ENCODE assay signal across 26 mouse cellular contexts in genomic region chr2:29700898-29701297, GRCm38 (mm10). TPM values are rescaled to one million over a fixed set of nuclear protein-coding genes. Genes with fewer than 3 reads are reported as not detected.
"Had no signal": no experiment of that assay in that cellular context is flagged by ENCODE, and none has a peak within 500 bp of the region (broad histone marks: within the 10 kb centered on the region; RNA-seq: fewer than 3 reads in every experiment).

No protein-coding gene starts in this region.

- H3K9ac ChIP-seq: liver, embryonic 14.5 days; lung, embryonic 14.5 days; midbrain, embryonic 12.5 days; neural tube, embryonic 13.5 days; neural tube, embryonic 15.5 days had no signal

- DNase-seq: lung, adult 18-20 months; lung, embryonic 14.5 days; lung, postnatal 10 days; lung, postnatal 4 days; midbrain, embryonic 14.5 days; retina, postnatal 1 day; right cerebral cortex, postnatal 4 days; spleen, adult 18-20 months; thymus, adult 18-20 months; thymus, postnatal 14 days; thymus, postnatal 36 days had no signal

- ATAC-seq: midbrain, embryonic 16.5 days had no signal

- H3K4me2 ChIP-seq: lung, embryonic 14.5 days; midbrain, embryonic 12.5 days; neural tube, embryonic 13.5 days; neural tube, embryonic 15.5 days had no signal

- H3K4me3 ChIP-seq: midbrain, embryonic 10.5 days; midbrain, embryonic 12.5 days; myocyte; neural tube, embryonic 13.5 days; neural tube, embryonic 15.5 days had no signal

- H3K27ac ChIP-seq: liver, embryonic 14.5 days; midbrain, embryonic 10.5 days; midbrain, embryonic 12.5 days; neural tube, embryonic 13.5 days; neural tube, embryonic 15.5 days had no signal

- H3K27me3 ChIP-seq: midbrain, embryonic 12.5 days; neural tube, embryonic 13.5 days; neural tube, embryonic 15.5 days had no signal

- H3K9me3 ChIP-seq: midbrain, embryonic 10.5 days; midbrain, embryonic 12.5 days; neural tube, embryonic 13.5 days; neural tube, embryonic 15.5 days had no signal

- H3K4me1 ChIP-seq: midbrain, embryonic 10.5 days; midbrain, embryonic 12.5 days; neural tube, embryonic 13.5 days; neural tube, embryonic 15.5 days had no signal

RNA-seq across cellular contexts. Expression of gene Gm13420, which starts 50.6 kb away (rescaled TPM):
- total RNA-seq: megakaryocyte, adult 5-6 weeks; megakaryocyte-erythroid progenitor cell, adult 5-6 weeks had no signal
- polyA plus RNA-seq: midbrain, embryonic 10.5 days; midbrain, embryonic 12.5 days; midbrain, embryonic 14.5 days; myocyte; neural tube, embryonic 11.5 days; thymus, postnatal 0 days had no signal

RNA-seq across cellular contexts. Expression of gene Gm13547, which starts 58.2 kb away (rescaled TPM):
- total RNA-seq: megakaryocyte, adult 5-6 weeks; megakaryocyte-erythroid progenitor cell, adult 5-6 weeks had no signal
- polyA plus RNA-seq: liver, embryonic 14.5 days; liver, embryonic 16.5 days; lung, embryonic 14.5 days; lung, embryonic 16.5 days; midbrain, embryonic 14.5 days; midbrain, embryonic 16.5 days; myocyte; neural tube, embryonic 11.5 days; neural tube, embryonic 15.5 days; small intestine, adult 2 months; stomach, embryonic 14.5 days; thymus, postnatal 0 days had no signal
